Mouse (Mus musculus): ENCODE results near the gene Aldh4a1. TPM values are rescaled to one million over a fixed set of nuclear protein-coding genes. Genes with fewer than 3 reads are reported as not detected.

Aldh4a1 gene
- polyA plus RNA-seq, 1 experiment from 2014 or later, result 28.0 TPM

- Histone ChIP-seq H3K4me1 (peaks cover 97% of the 10 kb centered on the region), H3K36me3 (no peaks in the 10 kb centered on the region), H3K27ac (peak overlapping the region; percentile 96), H3K9me3 (no peaks in the 10 kb centered on the region), H3K27me3 (ENCODE audit: insufficient read depth, poor library complexity, severe bottlenecking) (no peaks in the 10 kb centered on the region), H3K4me3 (peak overlapping the region; percentile 48)
- WGBS, result 46% methylated on average over 6 of the region's 6 CpGs
- DNase-seq (ENCODE audit: low spot score), result no peak
Measured at GRCm38 (mm10) chr4:139581427-139582051, 41.1 kb upstream of the Aldh4a1 start.

- no peaks in the 10 kb centered on the region for H3K9me3 ChIP-seq
- no peak overlapping the region for H3K4me3 ChIP-seq
- peaks cover 97% of the 10 kb centered on the region for H3K4me1 ChIP-seq
- 69% methylated on average over 6 of the region's 6 CpGs for WGBS
- no peak for DNase-seq (ENCODE audit: low spot score)
- H3K27me3 ChIP-seq (ENCODE audit: insufficient read depth, poor library complexity, severe bottlenecking), result no peaks in the 10 kb centered on the region
- no peaks in the 10 kb centered on the region for H3K36me3 ChIP-seq
- H3K27ac ChIP-seq, result peak overlapping the region; percentile 96
Measured at GRCm38 (mm10) chr4:139582346-139582745, 40.3 kb upstream of the Aldh4a1 start.

- Histone ChIP-seq H3K27me3 (ENCODE audit: insufficient read depth, poor library complexity, severe bottlenecking) (no peaks in the 10 kb centered on the region), H3K4me1 (peaks cover 100% of the 10 kb centered on the region), H3K9me3 (no peaks in the 10 kb centered on the region), H3K4me3 (no peak overlapping the region), H3K27ac (peak overlapping the region; percentile 96), H3K36me3 (no peaks in the 10 kb centered on the region)
- no peak for DNase-seq (ENCODE audit: low spot score)
- WGBS, result 64% methylated on average over 3 of the region's 3 CpGs
Measured at GRCm38 (mm10) chr4:139582903-139583302, 39.8 kb upstream of the Aldh4a1 start.

- no peaks in the 10 kb centered on the region for H3K27me3 ChIP-seq (ENCODE audit: insufficient read depth, poor library complexity, severe bottlenecking)
- 81% methylated on average over 11 of the region's 11 CpGs for WGBS
- peak overlapping the region; percentile 96 for H3K27ac ChIP-seq
- H3K4me1 ChIP-seq, result peaks cover 91% of the 10 kb centered on the region
- no peak overlapping the region for H3K4me3 ChIP-seq
- H3K9me3 ChIP-seq, result no peaks in the 10 kb centered on the region
- DNase-seq (ENCODE audit: low spot score), result no peak
- H3K36me3 ChIP-seq, result no peaks in the 10 kb centered on the region
Measured at GRCm38 (mm10) chr4:139583629-139584245, 38.9 kb upstream of the Aldh4a1 start.

GRCm38 (mm10) chr4:139584704-139585103, 38.0 kb upstream of the Aldh4a1 start:
- 84% methylated on average over 11 of the region's 11 CpGs for WGBS
- peaks cover 87% of the 10 kb centered on the region for H3K4me1 ChIP-seq
- no peak for DNase-seq (ENCODE audit: low spot score)
- H3K27me3 ChIP-seq (ENCODE audit: insufficient read depth, poor library complexity, severe bottlenecking), result no peaks in the 10 kb centered on the region
- peak overlapping the region; percentile 30; the same call in 1 of the 2 replicates for H3K27ac ChIP-seq
- no peaks in the 10 kb centered on the region for H3K9me3 ChIP-seq
- no peaks in the 10 kb centered on the region for H3K36me3 ChIP-seq
- no peak overlapping the region for H3K4me3 ChIP-seq

- H3K36me3 ChIP-seq, result no peaks in the 10 kb centered on the region
- no peak overlapping the region for H3K4me3 ChIP-seq
- no peaks in the 10 kb centered on the region for H3K27me3 ChIP-seq (ENCODE audit: insufficient read depth, poor library complexity, severe bottlenecking)
- DNase-seq (ENCODE audit: low spot score), result no peak
- 93% methylated on average over 7 of the region's 7 CpGs for WGBS
- H3K4me1 ChIP-seq, result peaks cover 87% of the 10 kb centered on the region
- peak overlapping the region; percentile 50; the same call in 1 of the 2 replicates for H3K27ac ChIP-seq
- no peaks in the 10 kb centered on the region for H3K9me3 ChIP-seq
Measured at GRCm38 (mm10) chr4:139585713-139586112, 37.0 kb upstream of the Aldh4a1 start.

- H3K4me3 ChIP-seq, result no peak overlapping the region
- H3K36me3 ChIP-seq, result no peaks in the 10 kb centered on the region
- H3K9me3 ChIP-seq, result no peaks in the 10 kb centered on the region
- no peaks in the 10 kb centered on the region for H3K27me3 ChIP-seq (ENCODE audit: insufficient read depth, poor library complexity, severe bottlenecking)
- 67% methylated on average over 4 of the region's 4 CpGs for WGBS
- no peak for DNase-seq (ENCODE audit: low spot score)
- peaks cover 79% of the 10 kb centered on the region for H3K4me1 ChIP-seq
- peak overlapping the region; percentile 74 for H3K27ac ChIP-seq
Measured at GRCm38 (mm10) chr4:139587370-139587769, 35.3 kb upstream of the Aldh4a1 start.

GRCm38 (mm10) chr4:139587773-139588172, 34.9 kb upstream of the Aldh4a1 start:
- WGBS, result 84% methylated on average over 4 of the region's 4 CpGs
- Histone ChIP-seq H3K27ac (peak overlapping the region; percentile 74), H3K4me3 (no peak overlapping the region), H3K36me3 (no peaks in the 10 kb centered on the region), H3K4me1 (peaks cover 79% of the 10 kb centered on the region), H3K27me3 (ENCODE audit: insufficient read depth, poor library complexity, severe bottlenecking) (no peaks in the 10 kb centered on the region), H3K9me3 (no peaks in the 10 kb centered on the region)
- no peak for DNase-seq (ENCODE audit: low spot score)

GRCm38 (mm10) chr4:139589351-139590027, 33.2 kb upstream of the Aldh4a1 start:
- Histone ChIP-seq H3K27ac (peak overlapping the region; percentile 1; the same call in 1 of the 2 replicates), H3K9me3 (no peaks in the 10 kb centered on the region), H3K4me3 (no peak overlapping the region), H3K36me3 (no peaks in the 10 kb centered on the region), H3K27me3 (ENCODE audit: insufficient read depth, poor library complexity, severe bottlenecking) (no peaks in the 10 kb centered on the region), H3K4me1 (peaks cover 77% of the 10 kb centered on the region)
- no peak for DNase-seq (ENCODE audit: low spot score)
- WGBS, result 45% methylated on average over 5 of the region's 5 CpGs

GRCm38 (mm10) chr4:139590446-139590845, 32.2 kb upstream of the Aldh4a1 start:
- peaks cover 77% of the 10 kb centered on the region for H3K4me1 ChIP-seq
- no peak overlapping the region for H3K4me3 ChIP-seq
- H3K36me3 ChIP-seq, result no peaks in the 10 kb centered on the region
- no peaks in the 10 kb centered on the region for H3K27me3 ChIP-seq (ENCODE audit: insufficient read depth, poor library complexity, severe bottlenecking)
- 0 out of 2 replicates have a peak overlapping the region, but pooled peaks have one; percentile 1 for H3K27ac ChIP-seq
- H3K9me3 ChIP-seq, result no peaks in the 10 kb centered on the region
- 52% methylated on average over 4 of the region's 4 CpGs for whole genome bisulfite sequencing
- DNase-seq (ENCODE audit: low spot score), result no peak

GRCm38 (mm10) chr4:139592895-139593294, 29.8 kb upstream of the Aldh4a1 start:
- 67% methylated on average over 7 of the region's 7 CpGs for WGBS
- H3K27ac ChIP-seq, result peak overlapping the region; percentile 64

GRCm38 (mm10) chr4:139593383-139593782, 29.3 kb upstream of the Aldh4a1 start:
- Histone ChIP-seq H3K27me3 (ENCODE audit: insufficient read depth, poor library complexity, severe bottlenecking) (no peaks in the 10 kb centered on the region), H3K27ac (peak overlapping the region; percentile 64), H3K4me1 (peaks cover 82% of the 10 kb centered on the region), H3K9me3 (no peaks in the 10 kb centered on the region), H3K36me3 (0 out of 2 replicates have a peak, but pooled peaks cover 2% of the 10 kb centered on the region), H3K4me3 (no peak overlapping the region)
- DNase-seq (ENCODE audit: low spot score), result no peak
- WGBS, result 72% methylated on average over 6 of the region's 6 CpGs

More at GRCm38 (mm10) chr4:139592895-139593294, 29.8 kb upstream of the Aldh4a1 start:
- DNase-seq (ENCODE audit: low spot score), result no peak
- Histone ChIP-seq H3K4me1 (peaks cover 78% of the 10 kb centered on the region), H3K27me3 (ENCODE audit: insufficient read depth, poor library complexity, severe bottlenecking) (no peaks in the 10 kb centered on the region), H3K36me3 (0 out of 2 replicates have a peak, but pooled peaks cover 2% of the 10 kb centered on the region), H3K4me3 (no peak overlapping the region), H3K9me3 (no peaks in the 10 kb centered on the region)

GRCm38 (mm10) chr4:139594062-139594461, 28.6 kb upstream of the Aldh4a1 start:
- DNase-seq (ENCODE audit: low spot score), result no peak
- Histone ChIP-seq H3K27me3 (ENCODE audit: insufficient read depth, poor library complexity, severe bottlenecking) (no peaks in the 10 kb centered on the region), H3K27ac (peak overlapping the region; percentile 33), H3K9me3 (no peaks in the 10 kb centered on the region), H3K4me1 (peaks cover 89% of the 10 kb centered on the region), H3K4me3 (no peak overlapping the region), H3K36me3 (0 out of 2 replicates have a peak, but pooled peaks cover 2% of the 10 kb centered on the region)
- 52% methylated on average over 3 of the region's 3 CpGs for WGBS
